Mouse (Mus musculus) gastrocnemius, postnatal 36 days (tissue): Measurements from ENCODE around the gene Pde4b. TPM values are rescaled to one million over a fixed set of nuclear protein-coding genes. Genes with fewer than 3 reads are reported as not detected.

ENCODE experiments used
- DNase-seq, 2 experiments: peaks; one replicate each; pipeline ENCODE4 v3.0.0; 2022
- intact Hi-C: fragments of 180-260 bp; cut with DNase I; formaldehyde crosslinking; loops from one replicate; pipeline ENCODE4 v1.15.1; 2025
- total RNA-seq, 2 experiments: library from RNA; stranded (reverse); gene quantifications; 2 replicates each; pipeline ENCODE4 v1.2.3; 2021

Gene Pde4b
- total RNA-seq, 2 experiments from 2014 or later: 41.3 to 44.3 TPM

- intact Hi-C loops: no loop called here
- DNase-seq: no peak
These were observed 433.4 kb downstream of the Pde4b start for GRCm38 (mm10) chr4:102520669-102521261.

- no peak for DNase-seq
- intact Hi-C loops: no loop called here
These were observed 434.1 kb downstream of the Pde4b start for GRCm38 (mm10) chr4:102521434-102521833.

GRCm38 (mm10) chr4:102527361-102527760 lies 440.0 kb downstream of the Pde4b start:
- DNase-seq: no peak
- intact Hi-C loops: no loop called here

- DNase-seq: no peak
- intact Hi-C loops: no loop called here
These were observed 443.5 kb downstream of the Pde4b start for GRCm38 (mm10) chr4:102530797-102531196.

GRCm38 (mm10) chr4:102531729-102532128 lies 444.4 kb downstream of the Pde4b start:
- DNase-seq: no peak
- intact Hi-C loops: no loop called here

- DNase-seq: peak; percentile 64 to 72
- intact Hi-C loops: no loop called here
These were observed 446.1 kb downstream of the Pde4b start for GRCm38 (mm10) chr4:102533183-102534048.

GRCm38 (mm10) chr4:102534049-102534730 lies 446.8 kb downstream of the Pde4b start:
- intact Hi-C loops: no loop called here

GRCm38 (mm10) chr4:102535886-102536285 lies 448.5 kb downstream of the Pde4b start:
- DNase-seq: no peak
- intact Hi-C loops: loop anchor here (2.0 kb wide), 1 partner anchor 25 kb away; no protein-coding TSS in a partner anchor

More at GRCm38 (mm10) chr4:102534049-102534730, 446.8 kb downstream of the Pde4b start:
- no peak for DNase-seq

GRCm38 (mm10) chr4:102538266-102538665 lies 450.9 kb downstream of the Pde4b start:
- intact Hi-C loops: loop anchor here (1.0 kb wide), 1 partner anchor 32 kb away; no protein-coding TSS in a partner anchor
- no peak for DNase-seq

GRCm38 (mm10) chr4:102538793-102539192 lies 451.4 kb downstream of the Pde4b start:
- no peak for DNase-seq
- intact Hi-C loops: loop anchor here (1.0 kb wide), 1 partner anchor 32 kb away; no protein-coding TSS in a partner anchor

- intact Hi-C loops: no loop called here
- DNase-seq: no peak
These were observed 452.3 kb downstream of the Pde4b start for GRCm38 (mm10) chr4:102539598-102540180.

GRCm38 (mm10) chr4:102542976-102543375 lies 455.6 kb downstream of the Pde4b start:
- DNase-seq: no peak
- intact Hi-C loops: no loop called here

- intact Hi-C loops: no loop called here
- no peak for DNase-seq
These were observed 457.9 kb downstream of the Pde4b start for GRCm38 (mm10) chr4:102545226-102545625.

GRCm38 (mm10) chr4:102555566-102555965 lies 468.2 kb downstream of the Pde4b start:
- intact Hi-C loops: no loop called here
- no peak for DNase-seq

- intact Hi-C loops: no loop called here
- DNase-seq: no peak
These were observed 469.7 kb downstream of the Pde4b start for GRCm38 (mm10) chr4:102557006-102557405.

- no peak for DNase-seq
- intact Hi-C loops: no loop called here
These were observed 470.3 kb downstream of the Pde4b start for GRCm38 (mm10) chr4:102557508-102558220.

- DNase-seq: no peak
- intact Hi-C loops: no loop called here
These were observed 471.0 kb downstream of the Pde4b start for GRCm38 (mm10) chr4:102558328-102558727.

- DNase-seq: no peak
- intact Hi-C loops: no loop called here
These were observed 473.4 kb downstream of the Pde4b start for GRCm38 (mm10) chr4:102560676-102561280.

- DNase-seq: no peak
- intact Hi-C loops: no loop called here
These were observed 476.0 kb downstream of the Pde4b start for GRCm38 (mm10) chr4:102563273-102563855.
